Mouse (Mus musculus): ENCODE results near the gene Micall1. TPM values are rescaled to one million over a fixed set of nuclear protein-coding genes. Genes with fewer than 3 reads are reported as not detected.

Gene Micall1
- polyA plus RNA-seq, 1 experiment from 2014 or later = 1.0 TPM

- Histone ChIP-seq H3K4me2 (no peak overlapping the region), H3K27ac (no peak overlapping the region; the same call in 1 of the 2 replicates)
- 65% methylated on average over 5 of the region's 5 CpGs for WGBS (ENCODE audit: insufficient replicate concordance)
Observed at GRCm38 (mm10) chr15:79098220-79098619, 10.5 kb upstream of the Micall1 start.

GRCm38 (mm10) chr15:79098868-79099267 lies 9.8 kb upstream of the Micall1 start:
- H3K36me3 ChIP-seq = peaks cover 25% of the 10 kb centered on the region
- H3K27ac ChIP-seq = no peak overlapping the region
- H3K9me3 ChIP-seq (replicated peaks) = no peaks in the 10 kb centered on the region
- no peak overlapping the region for H3K4me2 ChIP-seq
- WGBS (ENCODE audit: insufficient replicate concordance) = 20% methylated on average over 7 of the region's 7 CpGs
- no peaks in the 10 kb centered on the region for H3K27me3 ChIP-seq
- H3K4me1 ChIP-seq (replicated peaks) = peaks cover 29% of the 10 kb centered on the region
- ATAC-seq (ENCODE audit: low read depth) (no peak), DNase-seq (no peak)
- no peak overlapping the region for H3K4me3 ChIP-seq (replicated peaks)
- H3K9ac ChIP-seq = no peak overlapping the region

More at GRCm38 (mm10) chr15:79098220-79098619, 10.5 kb upstream of the Micall1 start:
- DNase-seq (no peak), ATAC-seq (ENCODE audit: low read depth) (no peak)
- H3K9me3 ChIP-seq (replicated peaks) = no peaks in the 10 kb centered on the region
- peaks cover 29% of the 10 kb centered on the region for H3K4me1 ChIP-seq (replicated peaks)
- H3K27me3 ChIP-seq = no peaks in the 10 kb centered on the region
- no peak overlapping the region for H3K9ac ChIP-seq
- no peak overlapping the region for H3K4me3 ChIP-seq (replicated peaks)
- H3K36me3 ChIP-seq = peaks cover 31% of the 10 kb centered on the region

GRCm38 (mm10) chr15:79099456-79099855 lies 9.2 kb upstream of the Micall1 start:
- 33% methylated on average over 4 of the region's 4 CpGs for WGBS (ENCODE audit: insufficient replicate concordance)
- ATAC-seq (ENCODE audit: low read depth) = no peak
- H3K9ac ChIP-seq = no peak overlapping the region
- no peaks in the 10 kb centered on the region for H3K27me3 ChIP-seq
- no peaks in the 10 kb centered on the region for H3K9me3 ChIP-seq (replicated peaks)
- H3K27ac ChIP-seq = no peak overlapping the region
- H3K36me3 ChIP-seq = peaks cover 19% of the 10 kb centered on the region
- H3K4me2 ChIP-seq = no peak overlapping the region
- H3K4me3 ChIP-seq (replicated peaks) = no peak overlapping the region
- H3K4me1 ChIP-seq (replicated peaks) = peaks cover 29% of the 10 kb centered on the region
- DNase-seq = no peak

- Histone ChIP-seq H3K4me3 (replicated peaks) (no peak overlapping the region), H3K9me3 (replicated peaks) (no peaks in the 10 kb centered on the region), H3K27me3 (no peaks in the 10 kb centered on the region), H3K4me2 (no peak overlapping the region), H3K27ac (no peak overlapping the region), H3K4me1 (replicated peaks) (peaks cover 36% of the 10 kb centered on the region), H3K36me3 (peaks cover 10% of the 10 kb centered on the region), H3K9ac (no peak overlapping the region)
- DNase-seq = no peak
- 72% methylated on average over 4 of the region's 4 CpGs for WGBS (ENCODE audit: insufficient replicate concordance)
- ATAC-seq (ENCODE audit: low read depth) = no peak
Observed at GRCm38 (mm10) chr15:79100391-79100790, 8.3 kb upstream of the Micall1 start.

GRCm38 (mm10) chr15:79101531-79101930 lies 7.2 kb upstream of the Micall1 start:
- Histone ChIP-seq H3K4me2 (no peak overlapping the region), H3K27me3 (no peaks in the 10 kb centered on the region), H3K9ac (no peak overlapping the region), H3K36me3 (no peaks in the 10 kb centered on the region), H3K9me3 (replicated peaks) (no peaks in the 10 kb centered on the region), H3K4me3 (replicated peaks) (no peak overlapping the region), H3K4me1 (replicated peaks) (peaks cover 42% of the 10 kb centered on the region), H3K27ac (no peak overlapping the region)
- DNase-seq = no peak
- no peak for ATAC-seq (ENCODE audit: low read depth)

- H3K4me1 ChIP-seq (replicated peaks) = peaks cover 33% of the 10 kb centered on the region
- H3K9me3 ChIP-seq (replicated peaks) = no peaks in the 10 kb centered on the region
- no peaks in the 10 kb centered on the region for H3K36me3 ChIP-seq
- H3K27me3 ChIP-seq = no peaks in the 10 kb centered on the region
- H3K9ac ChIP-seq = no peak overlapping the region
- ATAC-seq (ENCODE audit: low read depth) (no peak), DNase-seq (no peak)
- H3K4me3 ChIP-seq (replicated peaks) = no peak overlapping the region
- H3K4me2 ChIP-seq = no peak overlapping the region
- no peak overlapping the region for H3K27ac ChIP-seq
- 74% methylated on average over 10 of the region's 10 CpGs for WGBS (ENCODE audit: insufficient replicate concordance)
Observed at GRCm38 (mm10) chr15:79103264-79103663, 5.4 kb upstream of the Micall1 start.

GRCm38 (mm10) chr15:79105804-79106203 lies 2.9 kb upstream of the Micall1 start:
- H3K36me3 ChIP-seq = no peaks in the 10 kb centered on the region
- peaks cover 14% of the 10 kb centered on the region for H3K27me3 ChIP-seq
- no peaks in the 10 kb centered on the region for H3K9me3 ChIP-seq (replicated peaks)
- peaks cover 49% of the 10 kb centered on the region for H3K4me1 ChIP-seq (replicated peaks)
- no peak overlapping the region for H3K9ac ChIP-seq
- H3K4me2 ChIP-seq = 0 out of 2 replicates have a peak overlapping the region, but pooled peaks have one; percentile 5
- no peak overlapping the region for H3K4me3 ChIP-seq (replicated peaks)
- H3K27ac ChIP-seq = peak overlapping the region; percentile 53
- peak; percentile 31 for DNase-seq
- ATAC-seq (ENCODE audit: low read depth) = peak; percentile 67
- 12% methylated on average over 2 of the region's 2 CpGs for WGBS (ENCODE audit: insufficient replicate concordance)

GRCm38 (mm10) chr15:79107966-79108365 lies 732 bp upstream of the Micall1 start:
- Histone ChIP-seq H3K36me3 (no peaks in the 10 kb centered on the region), H3K9me3 (replicated peaks) (no peaks in the 10 kb centered on the region), H3K4me2 (peak overlapping the region; percentile 99), H3K4me3 (replicated peaks) (peak overlapping the region; percentile 77; the same call in 1 of the 2 replicates), H3K4me1 (replicated peaks) (peaks cover 53% of the 10 kb centered on the region), H3K27ac (peak overlapping the region; percentile 50; the same call in 1 of the 2 replicates), H3K27me3 (peaks cover 14% of the 10 kb centered on the region), H3K9ac (peak overlapping the region; percentile 88)
- no peak for ATAC-seq (ENCODE audit: low read depth)
- DNase-seq = no peak
- 35% methylated on average over 7 of the region's 7 CpGs for WGBS (ENCODE audit: insufficient replicate concordance)

- WGBS (ENCODE audit: insufficient replicate concordance) = under 1% methylated on average over 43 of the region's 46 CpGs
- Histone ChIP-seq H3K27ac (peak overlapping the region; percentile 50), H3K4me1 (replicated peaks) (peaks cover 53% of the 10 kb centered on the region), H3K9me3 (replicated peaks) (no peaks in the 10 kb centered on the region), H3K4me2 (peak overlapping the region; percentile 99), H3K9ac (peak overlapping the region; percentile 88), H3K4me3 (replicated peaks) (peak overlapping the region; percentile 77), H3K36me3 (no peaks in the 10 kb centered on the region), H3K27me3 (peaks cover 14% of the 10 kb centered on the region)
- DNase-seq = peak; percentile 36
- ATAC-seq (ENCODE audit: low read depth) = peak; percentile 60
Observed at GRCm38 (mm10) chr15:79109321-79109934, 730 bp downstream of the Micall1 start.

GRCm38 (mm10) chr15:79110031-79110430 lies 1.3 kb downstream of the Micall1 start:
- ATAC-seq (ENCODE audit: low read depth) (no peak), DNase-seq (no peak)
- no peak overlapping the region for H3K27ac ChIP-seq
- peaks cover 4% of the 10 kb centered on the region; the same call in 1 of the 2 replicates for H3K36me3 ChIP-seq
- peak overlapping the region; percentile 88; the same call in 1 of the 2 replicates for H3K9ac ChIP-seq
- WGBS (ENCODE audit: insufficient replicate concordance) = 14% methylated on average over 9 of the region's 9 CpGs
- peak overlapping the region; percentile 77 for H3K4me3 ChIP-seq (replicated peaks)
- H3K27me3 ChIP-seq = peaks cover 14% of the 10 kb centered on the region
- no peaks in the 10 kb centered on the region for H3K9me3 ChIP-seq (replicated peaks)
- peaks cover 51% of the 10 kb centered on the region for H3K4me1 ChIP-seq (replicated peaks)
- H3K4me2 ChIP-seq = peak overlapping the region; percentile 99

- Histone ChIP-seq H3K27ac (no peak overlapping the region), H3K4me3 (replicated peaks) (0 out of 2 replicates have a peak overlapping the region, but pooled peaks have one; percentile 77), H3K9ac (0 out of 2 replicates have a peak overlapping the region, but pooled peaks have one; percentile 11), H3K4me1 (replicated peaks) (peaks cover 46% of the 10 kb centered on the region), H3K27me3 (peaks cover 14% of the 10 kb centered on the region), H3K36me3 (peaks cover 8% of the 10 kb centered on the region; the same call in 1 of the 2 replicates), H3K9me3 (replicated peaks) (no peaks in the 10 kb centered on the region), H3K4me2 (peak overlapping the region; percentile 99)
- ATAC-seq (ENCODE audit: low read depth) (no peak), DNase-seq (no peak)
- WGBS (ENCODE audit: insufficient replicate concordance) = 74% methylated on average over 2 of the region's 2 CpGs
Observed at GRCm38 (mm10) chr15:79110528-79110927, 1.8 kb downstream of the Micall1 start.

GRCm38 (mm10) chr15:79111774-79112173 lies 3.1 kb downstream of the Micall1 start:
- Histone ChIP-seq H3K4me2 (no peak overlapping the region), H3K9me3 (replicated peaks) (no peaks in the 10 kb centered on the region), H3K4me1 (replicated peaks) (peaks cover 33% of the 10 kb centered on the region), H3K4me3 (replicated peaks) (no peak overlapping the region), H3K9ac (no peak overlapping the region), H3K27me3 (peaks cover 14% of the 10 kb centered on the region), H3K27ac (no peak overlapping the region), H3K36me3 (peaks cover 8% of the 10 kb centered on the region; the same call in 1 of the 2 replicates)
- WGBS (ENCODE audit: insufficient replicate concordance) = 74% methylated on average over 3 of the region's 4 CpGs
- DNase-seq = no peak
- no peak for ATAC-seq (ENCODE audit: low read depth)

Measured in liver, embryonic 13.5 days (tissue).